Mouse (Mus musculus) midbrain, embryonic 11.5 days (tissue): ENCODE results near the gene Itgad. TPM values are rescaled to one million over a fixed set of nuclear protein-coding genes. Genes with fewer than 3 reads are reported as not detected.
"Not testable (repeated sequence)": the region's sequence is repeated elsewhere in the genome, so short reads cannot be mapped to it uniquely, and the experiment has no call there.

ENCODE experiments used
- ATAC-seq: fragments of 200-750 bp; cut with Nextera tagmentation; 2 replicates; pipeline ENCODE4 v1.8.0; 2017; ENCODE audit warnings: moderate TSS enrichment, moderate library complexity; ENCODE audit not compliant: low FRiP score
- DNase-seq: peaks from one replicate; pipeline ENCODE4 v3.0.0; 2015; ENCODE audit warnings: low spot score; ENCODE audit errors: missing footprints
- H3K27ac ChIP-seq: fragments of 300-500 bp; sonication (generic); 2 replicates; pipeline ENCODE4 v1.5.1; 2014; ENCODE audit warnings: low read depth, low read length
- H3K27me3 ChIP-seq: fragments of 300-500 bp; sonication (generic); 2 replicates; pipeline ENCODE4 v1.6.1; 2014; ENCODE audit warnings: mild to moderate bottlenecking, low read length, moderate library complexity, mixed read lengths; ENCODE audit not compliant: control insufficient read depth, insufficient read depth
- H3K36me3 ChIP-seq: fragments of 300-500 bp; sonication (generic); 2 replicates; pipeline ENCODE4 v1.6.1; 2014; ENCODE audit warnings: mild to moderate bottlenecking, low read length, moderate library complexity, mixed read lengths; ENCODE audit not compliant: control insufficient read depth, insufficient read depth
- H3K4me1 ChIP-seq: fragments of 300-500 bp; sonication (generic); 2 replicates; pipeline ENCODE4 v1.6.1; 2014; ENCODE audit warnings: low read length; ENCODE audit not compliant: control insufficient read depth, insufficient read depth
- H3K4me2 ChIP-seq: fragments of 300-500 bp; sonication (generic); 2 replicates; pipeline ENCODE4 v1.6.1; 2014; ENCODE audit warnings: mild to moderate bottlenecking, moderate library complexity
- H3K4me3 ChIP-seq: fragments of 300-500 bp; sonication (generic); 2 replicates; pipeline ENCODE4 v1.5.1; 2014; ENCODE audit warnings: low read depth, low read length
- H3K9ac ChIP-seq: fragments of 300-500 bp; sonication (generic); 2 replicates; pipeline ENCODE4 v1.6.1; 2014; ENCODE audit warnings: low read length
- H3K9me3 ChIP-seq: fragments of 300-500 bp; sonication (generic); 2 replicates; pipeline ENCODE4 v1.6.1; 2016; ENCODE audit warnings: low read length; ENCODE audit not compliant: control insufficient read depth
- WGBS: fragments of 180-500 bp; shearing (Covaris S2); extraction: QIAGEN DNeasy Blood & Tissue Kit; methylation state at CpG from one replicate; pipeline ENCODE4 v1.1.7; 2014; 5-methylcytosine and 5-hydroxymethylcytosine counted together
- polyA plus RNA-seq: library from polyadenylated mRNA; unstranded; fragments of >200 nt; fragmentation: Nextera tagmentation; extraction: Ambion mirVana; gene quantifications from 2 replicates; pipeline ENCODE4 v1.2.1, GENCODE M21; 2014

Itgad gene
- polyA plus RNA-seq, 1 experiment from 2014 or later, result not detected

- Histone ChIP-seq H3K4me2 (no peak within 1 kb of the TSS), H3K9ac (no peak within 1 kb of the TSS), H3K4me1 (no peaks in the 10 kb centered on the region), H3K36me3 (no peaks in the 10 kb centered on the region), H3K9me3 (no peaks in the 10 kb centered on the region), H3K4me3 (no peak within 1 kb of the TSS), H3K27ac (no peak within 1 kb of the TSS), H3K27me3 (no peaks in the 10 kb centered on the region)
- ATAC-seq (no peak), DNase-seq (no peak)
- 82% methylated on average over 8 of the region's 8 CpGs for WGBS
Measured at GRCm38 (mm10) chr7:128128741-128129720, 25.1 kb upstream of the Itgad start, which contains the start of gene Itgax. Gene Itgax, plus strand, starts transcription at chr7:128129547.

- Histone ChIP-seq H3K9me3 (no peaks in the 10 kb centered on the region), H3K36me3 (no peaks in the 10 kb centered on the region), H3K4me2 (no peak overlapping the region), H3K4me3 (no peak overlapping the region), H3K27me3 (no peaks in the 10 kb centered on the region), H3K4me1 (no peaks in the 10 kb centered on the region), H3K27ac (no peak overlapping the region), H3K9ac (no peak overlapping the region)
- WGBS, result 88% methylated on average over 5 of the region's 5 CpGs
- DNase-seq, result no peak
- no peak for ATAC-seq
Measured at GRCm38 (mm10) chr7:128132148-128132547, 22.0 kb upstream of the Itgad start.

DNA sequence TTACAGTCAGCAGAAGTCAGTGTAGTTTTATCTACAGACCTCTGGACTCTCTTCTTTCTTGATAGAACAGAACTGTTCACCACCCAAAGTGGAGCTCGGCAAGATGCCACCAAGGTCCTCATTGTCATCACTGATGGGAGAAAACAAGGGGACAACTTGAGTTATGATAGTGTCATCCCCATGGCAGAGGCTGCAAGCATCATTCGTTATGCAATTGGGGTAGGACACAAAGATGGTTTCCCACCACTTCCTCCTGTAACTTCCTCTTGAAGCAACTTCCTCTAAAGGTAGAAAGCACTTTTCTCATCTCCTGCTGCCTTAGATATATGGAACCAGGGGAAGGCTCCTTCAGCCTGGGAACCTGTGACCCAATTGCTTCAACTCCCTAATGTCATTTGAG lies 20.6 kb upstream of the Itgad start:
- Histone ChIP-seq H3K9me3 (no peaks in the 10 kb centered on the region), H3K4me1 (no peaks in the 10 kb centered on the region), H3K27ac (no peak overlapping the region), H3K4me2 (no peak overlapping the region), H3K9ac (no peak overlapping the region), H3K4me3 (no peak overlapping the region), H3K36me3 (no peaks in the 10 kb centered on the region), H3K27me3 (no peaks in the 10 kb centered on the region)
- no peak for ATAC-seq
- no peak for DNase-seq
- WGBS, result 83% methylated on average over 2 of the region's 2 CpGs

DNA sequence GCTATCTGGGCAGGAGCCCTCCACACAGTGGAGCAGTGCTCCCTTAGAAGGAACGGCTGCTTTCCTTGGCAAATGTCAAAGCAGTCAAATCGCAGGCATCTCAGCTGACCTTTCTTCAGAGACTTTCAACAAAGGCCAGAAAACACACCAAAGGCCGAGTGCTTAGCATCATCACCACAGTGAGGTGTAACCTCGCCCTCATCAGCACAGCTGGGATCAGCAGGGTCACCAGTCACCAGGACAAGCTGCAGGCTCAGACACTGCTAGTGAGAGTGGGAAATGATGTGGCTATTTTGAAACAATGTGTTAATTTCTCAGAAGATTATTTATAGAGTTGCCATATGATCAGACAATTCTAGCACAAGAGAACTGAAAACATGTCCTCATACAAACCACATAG lies 17.2 kb upstream of the Itgad start:
- Histone ChIP-seq H3K4me2 (no peak overlapping the region), H3K27ac (no peak overlapping the region), H3K27me3 (no peaks in the 10 kb centered on the region), H3K4me1 (no peaks in the 10 kb centered on the region), H3K4me3 (no peak overlapping the region), H3K9ac (no peak overlapping the region), H3K9me3 (no peaks in the 10 kb centered on the region), H3K36me3 (no peaks in the 10 kb centered on the region)
- DNase-seq (no peak), ATAC-seq (no peak)
- 55% methylated on average over 4 of the region's 4 CpGs for WGBS

- no peaks in the 10 kb centered on the region for H3K27me3 ChIP-seq
- no peak overlapping the region for H3K27ac ChIP-seq
- no peak overlapping the region for H3K4me2 ChIP-seq
- no peaks in the 10 kb centered on the region for H3K4me1 ChIP-seq
- H3K9ac ChIP-seq, result no peak overlapping the region
- no peaks in the 10 kb centered on the region for H3K9me3 ChIP-seq
- H3K4me3 ChIP-seq, result no peak overlapping the region
- no peak for ATAC-seq
- no peaks in the 10 kb centered on the region for H3K36me3 ChIP-seq
- DNase-seq, result no peak
- WGBS, result 93% methylated on average over 6 of the region's 6 CpGs
Measured at GRCm38 (mm10) chr7:128139611-128140010, 14.6 kb upstream of the Itgad start.

DNA sequence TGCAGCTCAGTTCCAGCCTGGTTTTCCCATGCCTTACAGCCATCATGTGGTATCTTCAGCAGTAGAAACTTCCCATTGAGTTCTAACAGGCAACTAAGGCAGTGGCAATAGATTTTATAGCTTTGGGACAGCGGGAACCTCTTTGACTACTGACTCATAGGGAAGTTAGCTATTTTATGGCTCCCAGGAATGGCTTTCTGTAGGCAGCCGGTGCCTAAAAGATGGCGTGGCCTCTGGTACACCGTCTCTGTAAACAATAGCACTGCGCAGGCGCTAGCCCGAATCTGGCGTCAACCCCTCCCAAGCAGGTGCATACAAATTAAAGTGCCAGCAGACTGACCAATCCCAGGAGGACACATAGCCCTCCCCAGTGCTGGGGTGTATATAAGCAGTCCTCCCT lies 3.2 kb upstream of the Itgad start:
- Histone ChIP-seq H3K27ac (no peak overlapping the region), H3K36me3 (no peaks in the 10 kb centered on the region), H3K4me1 (no peaks in the 10 kb centered on the region), H3K4me2 (no peak overlapping the region), H3K9me3 (no peaks in the 10 kb centered on the region), H3K4me3 (no peak overlapping the region), H3K9ac (no peak overlapping the region), H3K27me3 (no peaks in the 10 kb centered on the region)
- WGBS, result 94% methylated on average over 8 of the region's 8 CpGs
- ATAC-seq, result no peak
- DNase-seq, result no peak

DNA sequence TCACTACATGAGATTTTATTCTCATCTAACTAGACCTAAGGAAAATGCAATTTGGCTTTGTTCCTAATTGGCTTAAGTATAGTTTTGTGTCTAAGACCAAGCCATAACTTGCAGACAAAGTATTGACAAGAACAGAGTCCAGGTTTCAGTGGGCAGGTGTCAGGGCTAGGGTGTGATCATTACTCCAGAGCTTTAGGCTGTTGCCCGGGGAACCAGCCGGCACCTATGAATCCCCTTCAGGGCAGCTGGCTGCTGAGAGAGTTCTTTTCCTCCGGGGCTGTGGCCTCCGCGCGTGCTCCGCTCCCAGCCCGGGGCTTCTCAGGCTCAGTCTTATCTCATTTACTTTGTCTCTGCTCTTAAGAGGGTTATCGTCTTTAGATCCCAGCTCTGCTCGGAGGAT lies 748 bp downstream of the Itgad start:
- Histone ChIP-seq H3K9me3 (no peaks in the 10 kb centered on the region), H3K36me3 (no peaks in the 10 kb centered on the region), H3K4me3 (no peak overlapping the region), H3K4me1 (no peaks in the 10 kb centered on the region), H3K4me2 (no peak overlapping the region), H3K27me3 (no peaks in the 10 kb centered on the region), H3K9ac (no peak overlapping the region), H3K27ac (no peak overlapping the region)
- ATAC-seq, result no peak
- DNase-seq, result no peak
- WGBS, result 52% methylated on average over 10 of the region's 10 CpGs

- not testable (repeated sequence) for H3K4me2 ChIP-seq, H3K4me1 ChIP-seq, ATAC-seq, DNase-seq, H3K27me3 ChIP-seq, H3K9me3 ChIP-seq, H3K36me3 ChIP-seq, H3K4me3 ChIP-seq, H3K27ac ChIP-seq, H3K9ac ChIP-seq
- 87% methylated on average over 8 of the region's 8 CpGs for WGBS
Measured at GRCm38 (mm10) chr7:128158688-128159354, 4.6 kb downstream of the Itgad start.

DNA sequence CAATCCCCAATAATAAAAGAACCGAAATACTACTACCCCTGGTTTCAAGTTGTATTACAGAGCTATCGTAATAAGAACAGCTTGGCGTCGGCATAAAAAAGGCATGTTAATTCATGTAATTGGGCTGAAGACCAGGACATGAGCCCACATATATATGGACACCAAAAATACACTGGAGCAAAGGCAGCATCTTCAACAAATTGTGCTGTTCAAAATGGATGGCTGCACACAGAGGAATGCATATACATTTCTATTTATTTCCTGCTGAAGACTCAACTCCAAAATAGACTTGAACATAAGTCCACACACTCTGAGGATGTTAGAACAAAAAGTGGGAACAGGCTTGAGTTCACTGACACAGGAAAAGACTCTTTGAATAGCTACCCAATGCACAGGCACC lies 9.8 kb downstream of the Itgad start:
- Histone ChIP-seq H3K9ac (no peak overlapping the region), H3K4me1 (no peaks in the 10 kb centered on the region), H3K9me3 (no peaks in the 10 kb centered on the region), H3K4me3 (no peak overlapping the region), H3K36me3 (no peaks in the 10 kb centered on the region), H3K27ac (no peak overlapping the region), H3K4me2 (no peak overlapping the region), H3K27me3 (no peaks in the 10 kb centered on the region)
- no peak for DNase-seq
- ATAC-seq, result no peak
- WGBS, result 93% methylated on average over 4 of the region's 4 CpGs
